Mouse (Mus musculus): Measurements from ENCODE around the gene Slfn2. TPM values are rescaled to one million over a fixed set of nuclear protein-coding genes. Genes with fewer than 3 reads are reported as not detected.

Slfn2 gene
- polyA plus RNA-seq, 1 experiment from 2014 or later = 1.6 TPM

DNA sequence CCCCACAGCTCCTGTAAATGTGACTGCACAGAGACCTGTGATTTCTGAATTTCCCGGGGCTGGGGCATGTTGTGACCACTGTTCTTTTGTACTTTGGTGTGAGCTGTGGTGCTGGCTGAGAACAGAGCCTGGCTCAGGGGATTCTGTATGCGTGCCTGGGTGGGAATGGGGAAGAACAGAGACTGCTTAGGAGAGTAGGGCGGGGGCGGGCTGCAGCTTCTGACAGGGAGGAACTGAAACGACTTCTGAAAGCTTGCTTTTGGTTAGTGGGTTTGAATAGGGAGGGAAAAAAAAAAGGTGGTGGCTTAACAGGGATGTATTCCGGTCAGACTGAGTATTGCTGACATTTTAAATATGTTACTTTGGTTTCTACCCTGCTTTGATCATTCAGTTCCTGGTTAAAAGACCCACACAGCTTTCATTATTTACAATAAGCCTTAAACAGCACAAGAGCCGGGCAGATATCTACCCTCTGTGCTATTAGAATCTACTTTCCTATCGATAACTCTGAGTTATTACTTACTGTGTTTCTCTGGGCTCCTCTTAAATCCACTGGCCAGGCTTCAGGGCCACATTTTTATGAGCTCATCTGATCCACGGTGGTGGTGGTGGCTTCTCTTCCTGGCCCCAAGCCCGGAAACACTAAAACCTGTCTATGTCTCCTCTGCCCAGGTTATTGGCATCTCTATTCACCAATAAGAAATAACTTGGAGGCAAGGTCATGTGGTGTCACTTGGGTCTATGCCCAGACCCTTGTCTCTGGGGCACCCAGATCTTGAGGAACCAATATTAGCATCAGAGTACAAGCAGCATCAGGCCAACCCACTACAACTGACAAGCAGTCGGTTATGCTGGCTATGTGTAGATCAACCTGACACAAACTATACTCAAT lies 2.0 kb downstream of the Slfn2 start:
- no peak overlapping the region; the same call in 1 of the 2 replicates for H3K9ac ChIP-seq (ENCODE audit: low read length)
- H3K4me2 ChIP-seq (ENCODE audit: low read depth, low read length, severe bottlenecking) = no peak overlapping the region
- H3K4me1 ChIP-seq (replicated peaks; ENCODE audit: control insufficient read depth, insufficient read depth, low read length) = no peaks in the 10 kb centered on the region; the same call in 1 of the 2 replicates
- ATAC-seq (replicated peaks; ENCODE audit: low FRiP score) (no peak), DNase-seq (ENCODE audit: low spot score) (no peak)
- H3K27ac ChIP-seq (ENCODE audit: low read depth, low read length) = no peak overlapping the region
- H3K9me3 ChIP-seq (ENCODE audit: control insufficient read depth, low read length) = no peaks in the 10 kb centered on the region
- no peaks in the 10 kb centered on the region for H3K27me3 ChIP-seq (ENCODE audit: control insufficient read depth, insufficient read depth, low read length)
- H3K36me3 ChIP-seq (ENCODE audit: control insufficient read depth, insufficient read depth, low read length) = no peaks in the 10 kb centered on the region
- 42% methylated on average over 11 of the region's 11 CpGs for WGBS
- H3K4me3 ChIP-seq (ENCODE audit: low read depth, low read length) = no peak overlapping the region

- no peaks in the 10 kb centered on the region; the same call in 1 of the 2 replicates for H3K4me1 ChIP-seq (replicated peaks; ENCODE audit: control insufficient read depth, insufficient read depth, low read length)
- H3K9me3 ChIP-seq (ENCODE audit: control insufficient read depth, low read length) = no peaks in the 10 kb centered on the region
- WGBS = 81% methylated on average over 4 of the region's 4 CpGs
- no peak overlapping the region for H3K4me3 ChIP-seq (ENCODE audit: low read depth, low read length)
- ATAC-seq (replicated peaks; ENCODE audit: low FRiP score) (no peak), DNase-seq (ENCODE audit: low spot score) (no peak)
- H3K9ac ChIP-seq (ENCODE audit: low read length) = no peak overlapping the region
- no peaks in the 10 kb centered on the region for H3K27me3 ChIP-seq (ENCODE audit: control insufficient read depth, insufficient read depth, low read length)
- no peak overlapping the region for H3K4me2 ChIP-seq (ENCODE audit: low read depth, low read length, severe bottlenecking)
- H3K36me3 ChIP-seq (ENCODE audit: control insufficient read depth, insufficient read depth, low read length) = no peaks in the 10 kb centered on the region
- no peak overlapping the region for H3K27ac ChIP-seq (ENCODE audit: low read depth, low read length)
Measured at GRCm38 (mm10) chr11:83067982-83068694, 3.2 kb downstream of the Slfn2 start.

- Histone ChIP-seq H3K27me3 (ENCODE audit: control insufficient read depth, insufficient read depth, low read length) (no peaks in the 10 kb centered on the region), H3K9me3 (ENCODE audit: control insufficient read depth, low read length) (no peaks in the 10 kb centered on the region), H3K4me3 (ENCODE audit: low read depth, low read length) (no peak overlapping the region), H3K4me2 (ENCODE audit: low read depth, low read length, severe bottlenecking) (no peak overlapping the region), H3K36me3 (ENCODE audit: control insufficient read depth, insufficient read depth, low read length) (no peaks in the 10 kb centered on the region), H3K27ac (ENCODE audit: low read depth, low read length) (no peak overlapping the region), H3K9ac (ENCODE audit: low read length) (no peak overlapping the region), H3K4me1 (replicated peaks; ENCODE audit: control insufficient read depth, insufficient read depth, low read length) (no peaks in the 10 kb centered on the region)
- DNase-seq (ENCODE audit: low spot score) (no peak), ATAC-seq (replicated peaks; ENCODE audit: low FRiP score) (no peak)
- 87% methylated on average over 15 of the region's 15 CpGs for WGBS
Measured at GRCm38 (mm10) chr11:83070321-83070970, 5.5 kb downstream of the Slfn2 start.

GRCm38 (mm10) chr11:83077714-83078422 lies 13.0 kb downstream of the Slfn2 start:
- no peak overlapping the region for H3K4me2 ChIP-seq (ENCODE audit: low read depth, low read length, severe bottlenecking)
- WGBS = 86% methylated on average over 3 of the region's 3 CpGs
- H3K4me3 ChIP-seq (ENCODE audit: low read depth, low read length) = no peak overlapping the region
- no peaks in the 10 kb centered on the region for H3K36me3 ChIP-seq (ENCODE audit: control insufficient read depth, insufficient read depth, low read length)
- H3K4me1 ChIP-seq (replicated peaks; ENCODE audit: control insufficient read depth, insufficient read depth, low read length) = no peaks in the 10 kb centered on the region
- H3K27ac ChIP-seq (ENCODE audit: low read depth, low read length) = no peak overlapping the region
- H3K9me3 ChIP-seq (ENCODE audit: control insufficient read depth, low read length) = no peaks in the 10 kb centered on the region
- H3K27me3 ChIP-seq (ENCODE audit: control insufficient read depth, insufficient read depth, low read length) = no peaks in the 10 kb centered on the region
- H3K9ac ChIP-seq (ENCODE audit: low read length) = no peak overlapping the region
- ATAC-seq (replicated peaks; ENCODE audit: low FRiP score) (no peak), DNase-seq (ENCODE audit: low spot score) (no peak)

DNA sequence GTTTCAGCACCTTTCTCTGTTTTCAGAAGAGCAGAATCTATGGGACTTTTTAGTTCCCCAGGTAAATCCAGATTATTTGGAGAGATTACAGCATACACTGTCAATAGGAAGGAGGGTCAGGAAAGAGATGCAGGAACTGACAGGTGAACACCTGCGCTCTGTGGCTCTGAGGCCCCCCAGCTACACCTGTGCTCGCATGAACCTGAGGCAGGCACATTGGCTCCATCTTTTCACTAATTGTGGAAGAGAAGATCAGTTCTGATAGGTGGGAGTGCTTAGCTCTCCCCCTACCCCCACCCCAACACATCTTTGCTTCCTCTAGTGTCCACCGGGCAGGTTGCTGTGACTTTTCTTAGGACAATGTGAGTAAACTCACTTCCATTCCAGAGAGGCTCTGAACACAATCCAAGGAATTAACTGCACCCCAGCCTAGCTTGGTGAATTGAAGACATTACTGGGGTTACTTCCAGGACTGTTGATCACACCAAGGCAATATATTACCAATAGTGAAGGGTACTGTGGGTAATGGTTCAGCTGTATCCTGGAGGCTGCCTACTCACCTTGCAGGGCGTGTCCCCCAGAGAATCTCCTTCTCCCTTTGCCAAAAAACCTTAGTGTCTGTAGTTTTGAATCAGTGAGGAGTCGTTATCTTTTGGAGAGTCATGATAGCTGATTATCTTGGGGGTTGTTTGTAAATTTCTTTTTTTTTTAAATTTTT lies 13.7 kb downstream of the Slfn2 start:
- Histone ChIP-seq H3K36me3 (ENCODE audit: control insufficient read depth, insufficient read depth, low read length) (no peaks in the 10 kb centered on the region), H3K4me3 (ENCODE audit: low read depth, low read length) (no peak overlapping the region), H3K9ac (ENCODE audit: low read length) (no peak overlapping the region), H3K27ac (ENCODE audit: low read depth, low read length) (no peak overlapping the region), H3K4me2 (ENCODE audit: low read depth, low read length, severe bottlenecking) (no peak overlapping the region), H3K9me3 (ENCODE audit: control insufficient read depth, low read length) (no peaks in the 10 kb centered on the region), H3K27me3 (ENCODE audit: control insufficient read depth, insufficient read depth, low read length) (no peaks in the 10 kb centered on the region), H3K4me1 (replicated peaks; ENCODE audit: control insufficient read depth, insufficient read depth, low read length) (no peaks in the 10 kb centered on the region)
- DNase-seq (ENCODE audit: low spot score) = no peak
- ATAC-seq (replicated peaks; ENCODE audit: low FRiP score) = no peak
- 85% methylated on average over 5 of the region's 5 CpGs for WGBS

- no peak overlapping the region for H3K9ac ChIP-seq (ENCODE audit: low read length)
- H3K4me3 ChIP-seq (ENCODE audit: low read depth, low read length) = no peak overlapping the region
- H3K36me3 ChIP-seq (ENCODE audit: control insufficient read depth, insufficient read depth, low read length) = no peaks in the 10 kb centered on the region
- ATAC-seq (replicated peaks; ENCODE audit: low FRiP score) (no peak), DNase-seq (ENCODE audit: low spot score) (no peak)
- 86% methylated on average over 9 of the region's 9 CpGs for WGBS
- H3K4me1 ChIP-seq (replicated peaks; ENCODE audit: control insufficient read depth, insufficient read depth, low read length) = no peaks in the 10 kb centered on the region
- no peaks in the 10 kb centered on the region for H3K9me3 ChIP-seq (ENCODE audit: control insufficient read depth, low read length)
- no peak overlapping the region for H3K27ac ChIP-seq (ENCODE audit: low read depth, low read length)
- H3K4me2 ChIP-seq (ENCODE audit: low read depth, low read length, severe bottlenecking) = no peak overlapping the region
- no peaks in the 10 kb centered on the region for H3K27me3 ChIP-seq (ENCODE audit: control insufficient read depth, insufficient read depth, low read length)
Measured at GRCm38 (mm10) chr11:83079487-83080199, 14.7 kb downstream of the Slfn2 start.

- H3K27me3 ChIP-seq (ENCODE audit: control insufficient read depth, insufficient read depth, low read length) = no peaks in the 10 kb centered on the region
- 69% methylated on average over 7 of the region's 7 CpGs for WGBS
- DNase-seq (ENCODE audit: low spot score) = no peak
- H3K9me3 ChIP-seq (ENCODE audit: control insufficient read depth, low read length) = no peaks in the 10 kb centered on the region
- no peak overlapping the region for H3K4me2 ChIP-seq (ENCODE audit: low read depth, low read length, severe bottlenecking)
- H3K4me1 ChIP-seq (replicated peaks; ENCODE audit: control insufficient read depth, insufficient read depth, low read length) = no peaks in the 10 kb centered on the region
- ATAC-seq (replicated peaks; ENCODE audit: low FRiP score) = no peak
- no peaks in the 10 kb centered on the region for H3K36me3 ChIP-seq (ENCODE audit: control insufficient read depth, insufficient read depth, low read length)
- H3K9ac ChIP-seq (ENCODE audit: low read length) = no peak overlapping the region
- H3K4me3 ChIP-seq (ENCODE audit: low read depth, low read length) = no peak overlapping the region
- H3K27ac ChIP-seq (ENCODE audit: low read depth, low read length) = no peak overlapping the region
Measured at GRCm38 (mm10) chr11:83082741-83083473, 18.0 kb downstream of the Slfn2 start.

All from forebrain, embryonic 11.5 days (tissue).